Mouse (Mus musculus) adrenal gland, postnatal 10 days (tissue): Measurements from ENCODE around the gene Prmt7. TPM values are rescaled to one million over a fixed set of nuclear protein-coding genes. Genes with fewer than 3 reads are reported as not detected.

Experiments
- DNase-seq: peaks from one replicate; pipeline ENCODE4 v3.0.0; 2021; ENCODE audit warnings: mixed read lengths
- total RNA-seq, 2 experiments: library from RNA; stranded (reverse); gene quantifications; 2 replicates each; pipeline ENCODE4 v1.2.3; 2021

Gene Prmt7
- total RNA-seq, 2 experiments from 2014 or later = 24.1 to 31.3 TPM

- no peak for DNase-seq
These were observed 78.7 kb downstream of the Prmt7 start for GRCm38 (mm10) chr8:106289464-106289863.

- no peak for DNase-seq
These were observed 82.0 kb downstream of the Prmt7 start for GRCm38 (mm10) chr8:106292484-106293396.

DNA sequence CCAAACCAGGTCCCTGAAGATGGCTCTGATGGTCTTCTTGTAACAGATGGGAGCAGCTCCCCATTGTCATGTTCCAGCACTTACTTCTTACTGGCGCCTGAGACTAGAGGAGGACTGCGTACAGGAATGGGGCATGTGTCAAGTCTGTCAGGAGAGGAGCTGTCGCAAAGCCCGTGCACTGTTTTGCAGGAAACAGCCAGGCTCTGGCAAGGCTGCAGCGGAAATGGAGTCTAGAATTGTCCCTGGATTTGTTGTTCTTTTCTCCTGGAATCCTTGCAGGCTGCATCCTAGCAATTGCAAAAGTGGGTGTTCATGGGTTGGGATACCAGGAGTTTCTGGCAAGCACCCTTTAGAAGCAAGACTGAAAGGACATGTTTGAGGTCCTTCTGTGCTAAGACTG, 87.5 kb downstream of the Prmt7 start:
- peak; percentile 17 for DNase-seq

DNA sequence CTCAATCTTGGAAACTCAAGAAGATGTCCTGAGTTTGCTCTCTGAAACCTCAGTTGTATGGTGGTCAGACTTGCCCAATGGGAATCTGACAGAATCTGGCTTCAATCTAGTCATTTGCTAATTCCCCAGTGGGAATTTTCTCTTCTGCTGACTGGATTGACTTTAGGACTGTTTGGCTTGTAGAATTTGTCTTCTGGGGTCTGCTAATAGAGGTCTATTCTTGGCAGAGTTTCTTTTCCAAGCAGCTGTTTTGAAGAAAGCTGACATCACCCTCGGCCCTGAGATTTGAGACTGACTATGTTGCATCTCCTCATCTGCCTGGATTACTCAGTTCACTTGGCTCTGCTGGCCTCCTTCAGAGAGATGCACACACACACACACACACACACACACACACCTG, 88.1 kb downstream of the Prmt7 start:
- DNase-seq = no peak

GRCm38 (mm10) chr8:106299686-106300085, 89.0 kb downstream of the Prmt7 start:
- DNase-seq = no peak

DNA sequence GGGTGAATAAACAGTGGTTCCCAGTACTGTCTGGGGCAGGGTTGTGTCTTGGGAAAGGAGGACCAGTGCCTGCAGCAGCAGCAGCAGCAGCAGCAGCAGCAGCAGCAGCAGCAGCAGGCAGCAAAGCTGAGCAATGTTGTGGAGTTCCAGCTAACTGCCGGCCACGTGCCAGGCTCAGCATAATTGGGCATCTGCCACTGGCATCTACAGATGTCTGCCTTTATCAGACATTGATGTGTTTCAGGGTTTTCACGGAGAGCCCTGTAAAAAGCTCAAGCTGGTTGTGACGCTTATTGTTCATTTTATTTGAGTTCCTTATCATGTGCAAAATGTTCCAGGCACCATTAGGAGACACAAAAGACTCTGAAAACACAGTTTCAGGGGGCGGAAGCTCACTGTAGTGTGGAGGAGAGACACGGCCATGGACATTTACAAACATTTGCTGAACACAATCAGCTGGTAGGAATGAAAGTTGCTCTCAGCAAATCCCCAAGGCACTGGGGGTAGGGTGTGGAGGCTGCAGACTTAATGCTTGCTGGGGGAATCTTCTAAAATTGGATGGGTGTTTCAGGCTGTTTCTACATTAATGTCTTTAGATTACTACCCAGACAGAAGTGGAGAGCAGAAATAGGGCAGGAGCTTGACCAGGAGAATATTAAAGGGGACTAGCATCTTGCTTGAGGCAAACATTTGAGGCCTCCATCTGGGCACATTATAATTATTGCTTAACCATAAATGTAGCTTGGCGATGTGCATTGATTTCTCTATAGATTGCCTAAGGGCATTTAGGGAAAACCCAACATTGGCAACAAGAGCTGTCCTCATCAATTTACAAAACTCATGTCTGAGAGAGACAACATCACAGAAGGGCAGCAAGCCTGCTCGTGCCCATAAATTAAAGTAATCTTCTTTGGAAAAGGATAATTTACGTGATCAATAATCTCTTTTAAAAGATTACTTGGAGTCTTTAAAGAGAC, 90.3 kb downstream of the Prmt7 start:
- DNase-seq = no peak

Other genes with a start within 250 kb of the Prmt7 start
- 10 to 100 TPM; 30.5 to 33.7 TPM for gene Slc12a4, start 244.8 kb upstream of the Prmt7 start, total RNA-seq
- not detected for gene Dpep3, start 231.5 kb upstream of the Prmt7 start, total RNA-seq
- gene Dus2, start 219.6 kb upstream of the Prmt7 start, total RNA-seq = 10 to 100 TPM; 13.5 to 15.2 TPM
- gene Dpep2nb, start 205.0 kb upstream of the Prmt7 start, total RNA-seq = not detected
- gene Ddx28, start 199.1 kb upstream of the Prmt7 start, total RNA-seq = 10 to 100 TPM; 13.1 to 16.2 TPM
- 10 to 100 TPM; 39.1 to 47.7 TPM for gene Nfatc3, start 152.1 kb upstream of the Prmt7 start, total RNA-seq
- 10 to 100 TPM; 14.8 to 15.4 TPM for gene Esrp2, start 74.0 kb upstream of the Prmt7 start, total RNA-seq
- gene Pla2g15, start 60.5 kb upstream of the Prmt7 start, total RNA-seq = 10 to 100 TPM; 17.6 to 21.4 TPM
- 10 to 100 TPM; 28.2 to 28.7 TPM for gene Slc7a6, start 42.1 kb upstream of the Prmt7 start, total RNA-seq
- gene Slc7a6os, start within 50 bp of the Prmt7 start, total RNA-seq = 10 to 100 TPM; 21.9 to 26.4 TPM
- 10 to 100 TPM in 1 of 2 experiments, 1 to 10 TPM in 1; 9.9 to 12.6 TPM for gene Smpd3, start 127.1 kb downstream of the Prmt7 start, total RNA-seq
- gene Zfp90, start 204.4 kb downstream of the Prmt7 start, total RNA-seq = 1 to 10 TPM; 5.9 to 9.1 TPM